Mouse (Mus musculus) central nervous system, embryonic 18 days (tissue): Measurements from ENCODE around the gene Gm27021. TPM values are rescaled to one million over a fixed set of nuclear protein-coding genes. Genes with fewer than 3 reads are reported as not detected.

Experiments
- polyA plus RNA-seq: library from polyadenylated mRNA; depleted of rRNA; stranded (reverse); fragments of >200 nt; gene quantifications from 2 replicates; pipeline ENCODE4 v1.2.3, GENCODE M21; 2012; rRNA removed

Gene Gm27021
- polyA plus RNA-seq, result 3.7 and 4.2 TPM in 2 replicates

DNA sequence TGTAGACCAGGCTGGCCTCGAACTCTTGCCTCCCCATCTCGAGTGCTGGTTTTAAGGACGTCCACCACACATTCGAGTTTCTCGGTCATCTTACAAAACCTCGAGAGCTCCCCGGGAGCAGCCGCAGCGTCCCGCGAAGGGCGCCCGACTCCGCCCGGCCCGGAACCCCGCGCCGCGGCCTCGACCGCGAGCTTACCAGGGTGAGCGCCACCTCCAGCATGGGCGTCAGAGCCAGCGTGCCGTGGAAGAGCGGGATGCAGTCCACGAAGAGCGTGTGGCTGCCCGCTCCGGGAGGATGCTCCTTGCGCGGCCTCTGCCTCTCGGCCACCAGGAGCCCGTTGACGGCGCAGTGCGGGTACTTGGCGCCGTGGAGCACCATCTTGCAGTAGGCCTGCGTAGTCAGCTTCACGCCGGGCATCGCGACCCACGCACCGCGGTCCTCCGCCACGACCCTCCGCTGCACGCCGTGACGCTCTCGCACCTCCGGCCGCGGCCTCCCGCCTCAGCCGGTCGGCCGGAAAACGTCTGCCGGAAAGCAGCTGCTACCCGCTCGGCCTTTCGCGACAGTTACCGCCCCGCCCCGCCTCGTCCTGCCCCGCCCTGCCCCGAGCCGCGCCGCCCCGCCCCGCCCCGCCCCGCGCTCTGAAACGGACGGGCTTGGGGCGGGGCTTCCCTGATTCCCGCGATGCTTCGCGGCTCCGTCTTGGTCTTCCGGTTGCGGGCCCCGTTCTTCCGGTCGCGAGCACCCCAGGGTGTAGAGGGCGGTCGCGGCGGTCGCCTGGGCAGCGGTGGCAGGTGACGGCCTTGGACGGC, at the start of gene Gm27021, which contains the start of gene Cox4i1:
Gene Gm27021, minus strand, starts transcription at position 519 of the 813 bp plus-strand sequence.
Gene Cox4i1, plus strand, starts transcription at position 662 of the 813 bp plus-strand sequence.

DNA sequence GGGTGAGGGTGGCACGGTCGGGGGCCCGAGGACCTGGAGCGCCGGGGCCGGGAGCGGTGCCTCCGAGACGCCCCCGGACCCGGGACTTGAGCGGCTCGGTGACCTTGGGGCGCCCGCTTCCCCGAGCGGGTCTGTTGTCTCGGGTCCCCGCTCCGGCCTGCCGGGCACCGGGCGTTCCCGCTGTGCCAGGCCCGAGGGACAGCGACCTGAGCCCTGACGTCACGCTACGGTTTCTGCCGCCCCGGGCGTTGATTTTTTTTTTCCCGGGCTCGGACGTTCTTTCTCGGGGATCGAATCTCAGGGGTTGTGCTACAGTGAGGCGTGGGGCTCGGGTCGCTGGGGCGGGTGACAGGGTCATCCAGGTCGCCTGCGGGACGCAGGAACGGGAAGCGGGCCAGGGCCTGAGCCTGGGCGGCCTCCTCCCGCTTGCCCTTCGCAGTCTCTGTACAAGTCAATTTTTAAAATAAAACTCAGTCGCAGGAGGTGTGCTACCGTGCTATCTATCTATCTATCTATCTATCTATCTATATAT, 561 bp upstream of the Gm27021 start, which contains the start of gene Emc8:
Gene Emc8, minus strand, starts transcription at position 200 of the 532 bp plus-strand sequence.

GRCm38 (mm10) chr8:120647532-120647931, 20.3 kb downstream of the Gm27021 start, which contains the start of gene 1190005I06Rik:
1190005I06Rik (minus strand) TSS chr8:120647632.

DNA sequence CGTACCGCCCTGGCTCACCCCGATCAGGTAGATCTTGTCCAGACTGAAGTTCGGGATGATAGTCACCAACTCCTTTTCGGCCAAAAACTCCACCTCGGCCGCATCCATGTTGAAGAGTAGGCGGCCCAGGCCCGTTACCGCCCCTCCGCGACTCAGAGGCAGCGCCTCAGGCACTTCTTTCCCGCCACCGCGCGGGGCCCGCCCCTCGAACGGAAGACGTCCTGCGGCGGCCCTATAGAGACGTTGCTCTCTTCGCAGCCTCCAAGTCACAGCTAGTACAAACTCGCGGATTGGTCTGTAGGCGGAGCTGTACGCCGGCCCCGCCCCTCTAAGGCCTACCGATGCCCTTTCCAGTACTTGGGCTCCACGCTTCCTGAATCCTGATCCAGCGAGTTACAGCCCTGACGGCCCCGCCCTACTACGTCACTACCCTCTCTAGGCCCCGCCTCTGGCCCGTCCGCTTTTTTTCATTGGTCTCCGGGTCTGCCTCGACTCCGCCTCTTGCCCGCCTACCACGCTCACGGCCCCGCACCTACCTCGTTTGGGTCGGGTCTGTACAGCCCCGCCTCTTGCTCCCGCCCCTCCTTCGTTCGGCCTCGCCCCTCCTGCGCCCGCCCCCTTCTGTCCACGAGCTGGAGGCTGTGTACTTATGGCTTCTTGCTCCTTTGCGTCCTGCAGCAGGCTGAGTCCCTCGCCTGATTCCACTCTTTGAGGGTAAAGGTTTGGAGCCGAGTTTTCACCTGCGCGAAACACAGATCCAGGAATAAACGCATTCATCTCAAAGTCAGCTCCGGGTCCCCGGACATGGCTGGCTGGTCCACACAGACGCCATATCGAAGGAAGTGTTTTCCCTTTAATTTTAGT, 78.7 kb downstream of the Gm27021 start, which contains the start of gene Gins2:
Gene Gins2, minus strand, starts transcription at position 397 of the 864 bp plus-strand sequence.

Other genes starting within 250 kb of the Gm27021 start
- gene Gins2, start 78.8 kb downstream of the Gm27021 start, polyA plus RNA-seq, result 13.7 and 15.6 TPM in 2 replicates
- 15.0 and 15.2 TPM in 2 replicates for gene 1190005I06Rik, start 20.4 kb downstream of the Gm27021 start, polyA plus RNA-seq
- 1,263 and 1,364 TPM in 2 replicates for gene Cox4i1, start 143 bp upstream of the Gm27021 start, polyA plus RNA-seq
- gene Emc8, start 494 bp upstream of the Gm27021 start, polyA plus RNA-seq, result 64.7 and 71.5 TPM in 2 replicates
- 1.2 TPM in 2 replicates for gene Irf8, start 68.3 kb upstream of the Gm27021 start, polyA plus RNA-seq